Mouse (Mus musculus) c-Kit-positive CD71-positive TER-119-positive erythroid progenitor cells, embryonic 14.5 days (primary cell): Measurements from ENCODE around the gene Ntn5.

Source experiments
- DNase-seq: peaks from one replicate; pipeline ENCODE4 v3.0.0-alpha.2; 2013; ENCODE audit warnings: low spot score

Gene Ntn5

DNA sequence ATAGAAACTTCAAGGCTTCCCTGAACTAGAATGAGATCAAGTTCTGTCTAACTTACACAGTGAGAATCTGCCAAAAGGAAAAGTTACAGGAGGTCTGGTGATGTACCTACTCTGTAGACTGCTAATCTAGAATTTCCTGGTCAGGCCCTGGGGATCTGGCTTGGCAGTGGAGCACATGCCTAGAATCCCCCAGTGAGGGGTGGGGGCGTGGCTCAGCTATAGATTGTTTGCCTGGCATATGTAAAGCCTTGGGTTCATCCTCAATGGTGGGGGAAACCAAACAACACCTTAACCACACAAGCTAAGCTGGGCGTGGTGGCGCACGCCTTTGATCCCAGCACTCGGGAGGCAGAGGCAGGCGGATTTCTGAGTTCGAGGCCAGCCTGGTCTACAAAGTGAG, 14.1 kb downstream of the Ntn5 start:
- no peak for DNase-seq

- no peak for DNase-seq
Measured at GRCm38 (mm10) chr7:45699523-45700141, 15.8 kb downstream of the Ntn5 start, which contains the start of gene Car11. Gene Car11, plus strand, starts transcription at chr7:45699843.

DNA sequence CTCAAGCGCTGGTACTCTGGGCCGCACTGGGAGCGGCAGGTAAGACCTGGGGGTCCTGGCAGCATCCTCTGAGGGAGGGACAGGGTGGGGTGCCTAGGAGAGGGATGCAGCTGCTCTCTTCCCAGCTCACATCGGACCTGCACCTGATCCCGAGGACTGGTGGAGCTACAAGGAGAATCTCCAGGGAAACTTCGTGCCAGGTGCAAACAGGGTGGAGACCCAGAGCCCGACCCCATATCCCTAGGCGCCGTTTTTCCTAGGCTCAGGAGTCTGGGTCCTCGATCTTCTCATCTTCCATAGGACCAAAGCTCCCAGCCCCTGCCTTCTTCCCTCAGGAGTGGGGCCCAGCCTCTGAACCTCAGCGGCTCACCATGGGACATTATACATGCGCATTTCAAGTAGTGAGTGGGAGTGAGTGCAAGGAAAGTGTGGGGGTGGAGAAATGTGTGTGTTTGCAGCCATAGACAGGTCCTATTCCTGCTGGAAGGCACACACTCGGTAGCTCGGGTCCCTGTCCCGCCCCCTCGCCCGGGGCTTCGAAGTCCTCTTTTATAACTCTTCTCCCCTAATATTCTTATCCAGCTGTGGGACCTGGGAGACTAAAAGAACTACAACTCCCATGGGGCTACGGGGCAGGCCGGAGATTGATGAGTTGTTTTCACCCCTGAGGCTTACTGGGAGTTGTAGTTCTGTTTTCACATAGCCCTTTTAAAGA, 16.6 kb downstream of the Ntn5 start:
- no peak for DNase-seq

- no peak for DNase-seq
Measured at GRCm38 (mm10) chr7:45701072-45701471, 17.2 kb downstream of the Ntn5 start.

DNA sequence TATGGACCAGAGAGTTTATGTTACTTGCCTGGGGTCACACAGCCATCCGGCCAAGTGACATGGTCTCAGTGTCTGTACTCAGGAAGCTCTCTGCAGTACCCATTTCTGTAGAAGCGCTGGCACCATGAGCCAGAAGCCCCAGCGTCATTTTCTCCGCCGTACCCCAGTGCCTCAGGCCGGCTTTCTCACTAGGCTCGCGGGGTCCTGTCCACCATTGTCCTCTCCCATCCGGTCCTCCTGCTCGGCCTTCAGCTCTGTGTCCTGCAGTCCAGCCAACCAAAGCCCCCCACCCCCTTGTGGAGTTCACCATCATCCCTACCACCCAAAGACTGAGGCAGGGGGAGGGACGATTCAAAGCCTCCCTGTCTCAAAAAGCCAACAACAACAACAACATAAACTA, 17.8 kb downstream of the Ntn5 start:
- no peak for DNase-seq

- no peak for DNase-seq
Measured at GRCm38 (mm10) chr7:45702316-45702715, 18.5 kb downstream of the Ntn5 start.

DNA sequence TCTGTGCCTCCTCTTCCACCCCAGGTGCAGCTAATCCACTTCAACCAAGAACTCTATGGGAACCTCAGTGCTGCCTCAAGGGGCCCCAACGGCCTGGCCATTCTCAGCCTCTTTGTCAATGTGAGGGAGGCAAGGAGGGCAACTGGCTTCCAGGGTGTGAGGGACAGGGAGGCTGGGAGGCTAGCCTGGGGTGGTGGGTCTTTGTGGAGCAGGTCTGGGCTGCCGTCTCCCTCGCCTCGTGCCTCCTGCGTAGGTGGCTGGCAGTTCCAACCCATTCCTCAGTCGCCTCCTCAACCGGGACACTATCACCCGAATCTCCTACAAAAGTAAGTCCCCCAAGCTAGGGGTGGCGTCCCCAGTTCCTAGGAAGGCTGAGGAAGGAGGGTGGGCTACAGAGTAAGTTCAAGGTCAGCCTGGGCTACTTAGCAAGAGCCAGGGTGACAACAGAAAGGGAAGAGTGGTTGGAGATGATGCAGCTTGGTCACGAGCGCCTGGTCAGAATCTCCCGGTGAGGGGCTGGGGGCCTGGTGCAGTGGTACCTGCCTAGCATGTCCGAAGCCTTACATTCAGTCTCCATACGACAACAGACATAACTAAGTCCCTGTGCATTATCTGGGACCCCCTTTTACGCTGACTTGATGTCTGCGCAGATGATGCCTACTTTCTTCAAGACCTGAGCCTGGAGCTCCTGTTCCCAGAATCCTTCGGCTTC, 19.1 kb downstream of the Ntn5 start:
- DNase-seq, result no peak

GRCm38 (mm10) chr7:45703521-45704033, 19.8 kb downstream of the Ntn5 start:
- no peak for DNase-seq

- DNase-seq, result peak; percentile 74
Measured at GRCm38 (mm10) chr7:45704046-45704559, 20.3 kb downstream of the Ntn5 start.

- DNase-seq, result peak; percentile 91
Measured at GRCm38 (mm10) chr7:45704730-45705442, 21.1 kb downstream of the Ntn5 start, which contains the start of gene Dbp. Gene Dbp, plus strand, starts transcription at chr7:45705088.

- DNase-seq, result no peak
Measured at GRCm38 (mm10) chr7:45705443-45705864, 21.6 kb downstream of the Ntn5 start.

DNA sequence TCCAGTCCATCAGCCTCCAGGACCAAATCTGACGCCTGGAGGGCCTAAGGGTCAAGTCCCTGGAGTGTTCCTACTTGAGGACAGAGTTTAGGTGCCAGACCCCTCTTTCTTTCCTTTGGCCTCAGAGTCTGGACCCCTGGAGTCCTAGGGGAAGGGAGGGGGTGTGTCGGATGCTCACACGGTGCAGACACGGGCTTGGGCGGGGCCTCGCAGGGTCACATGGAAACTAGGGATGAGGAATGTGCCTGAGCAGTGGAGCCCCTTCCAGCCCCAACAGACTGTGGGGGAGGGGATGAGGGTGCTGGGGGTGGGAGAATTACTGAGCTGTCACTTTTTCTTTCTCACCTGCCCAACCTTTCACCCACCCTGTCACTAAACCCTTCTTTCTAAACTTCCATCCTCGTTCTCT, 22.1 kb downstream of the Ntn5 start:
- DNase-seq, result no peak

DNA sequence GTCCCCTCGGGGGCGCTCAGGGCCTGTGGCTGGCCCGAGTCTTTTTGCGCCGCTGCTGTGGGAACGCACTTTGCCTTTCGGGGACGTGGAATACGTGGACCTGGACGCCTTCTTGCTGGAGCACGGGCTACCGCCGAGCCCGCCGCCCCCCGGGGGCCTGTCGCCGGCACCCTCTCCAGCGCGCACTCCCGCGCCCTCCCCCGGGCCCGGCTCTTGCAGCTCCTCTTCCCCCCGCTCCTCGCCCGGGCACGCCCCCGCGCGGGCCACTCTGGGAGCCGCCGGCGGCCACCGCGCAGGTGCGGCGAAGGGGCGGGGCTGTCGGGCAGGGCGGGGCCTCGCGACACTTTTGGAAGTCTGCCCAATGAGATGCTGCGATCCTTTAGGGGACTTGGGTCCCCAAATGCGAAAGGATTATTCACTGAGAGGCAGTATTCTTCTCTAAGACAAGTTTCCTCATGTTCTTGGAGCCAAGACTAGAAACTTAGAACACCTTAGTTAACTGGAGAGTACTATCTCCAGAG, 23.0 kb downstream of the Ntn5 start:
- peak; percentile 72 for DNase-seq

GRCm38 (mm10) chr7:45707375-45707967, 23.6 kb downstream of the Ntn5 start:
- peak; percentile 68 for DNase-seq

GRCm38 (mm10) chr7:45708221-45708761, 24.5 kb downstream of the Ntn5 start:
- DNase-seq, result no peak

GRCm38 (mm10) chr7:45709036-45709435, 25.2 kb downstream of the Ntn5 start:
- no peak for DNase-seq

DNA sequence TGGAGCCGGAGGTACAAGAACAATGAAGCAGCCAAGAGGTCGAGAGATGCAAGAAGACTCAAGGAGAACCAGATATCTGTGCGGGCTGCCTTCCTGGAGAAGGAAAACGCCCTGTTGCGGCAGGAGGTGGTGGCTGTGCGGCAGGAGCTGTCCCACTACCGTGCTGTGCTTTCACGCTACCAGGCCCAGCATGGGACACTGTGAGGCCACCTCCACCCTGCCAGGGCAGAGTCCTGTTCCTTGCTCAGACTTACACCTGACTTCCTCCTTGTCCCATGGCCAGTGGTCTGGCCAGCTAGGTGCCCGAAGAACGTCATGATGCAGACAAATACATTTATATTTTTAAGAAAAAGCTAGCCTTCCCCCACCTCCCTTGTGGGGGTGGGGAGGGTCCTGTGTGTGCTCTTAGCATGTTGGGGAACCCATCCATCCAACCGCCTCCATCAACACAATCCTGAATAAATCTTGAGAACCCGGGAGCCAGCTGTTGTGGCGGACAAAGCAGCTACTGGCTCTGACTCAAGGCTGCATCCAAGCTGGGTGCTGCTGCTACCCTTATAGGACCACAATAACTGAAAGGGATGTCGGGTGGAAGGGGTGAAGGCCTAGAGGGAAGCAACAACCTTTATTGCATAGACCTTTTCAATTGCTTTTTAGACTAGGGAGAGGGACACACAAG, 26.0 kb downstream of the Ntn5 start:
- no peak for DNase-seq

DNA sequence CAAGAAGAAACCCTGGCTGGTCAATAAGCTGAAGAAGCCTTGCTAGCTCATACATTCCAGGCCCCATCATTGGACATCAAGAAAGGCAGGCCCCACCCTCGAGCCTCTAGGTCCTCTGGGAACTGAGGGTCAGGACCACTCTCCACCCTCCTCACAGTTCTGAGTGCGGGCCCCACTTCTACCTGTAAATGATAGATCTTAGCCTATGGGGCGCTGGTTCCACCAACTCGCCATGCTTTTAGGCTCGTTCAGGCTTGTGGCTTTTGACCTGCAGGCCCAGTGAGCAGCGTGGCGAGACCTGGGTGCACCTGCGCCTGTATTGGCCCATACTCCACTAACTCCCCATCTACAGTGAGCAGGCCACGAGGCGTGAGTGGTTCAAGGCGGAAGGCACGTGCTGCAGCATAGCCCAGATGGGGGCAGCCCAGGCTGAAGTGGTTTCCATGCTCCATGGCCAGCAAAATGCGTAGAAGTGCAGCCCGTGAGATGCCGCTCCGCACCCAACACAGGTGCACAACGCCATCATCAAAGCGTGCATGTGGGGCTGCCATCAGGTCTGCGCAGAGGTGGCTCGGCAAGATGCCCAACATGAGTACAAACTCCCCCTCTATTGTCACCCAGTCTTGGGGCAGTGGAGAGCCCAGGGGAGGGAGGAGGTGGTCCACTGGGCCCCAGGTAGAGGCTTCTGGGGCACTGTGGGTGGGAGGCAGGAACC, 26.8 kb downstream of the Ntn5 start:
- DNase-seq, result no peak

- DNase-seq, result no peak
Measured at GRCm38 (mm10) chr7:45711316-45712021, 27.6 kb downstream of the Ntn5 start.
